Mouse (Mus musculus): ENCODE results near the gene 1810010D01Rik.

GRCm38 (mm10) chr7:145187802-145188201 is 20.1 kb downstream of the 1810010D01Rik start:
- TF ChIP-seq CTCF (IDR thresholded peaks at IDR 0.05; ENCODE audit: control insufficient read depth, insufficient read depth, insufficient read length) (no peak), MAX (IDR thresholded peaks at IDR 0.05) (no peak)

Measured in C2C12 (cell line).